Mouse (Mus musculus): ENCODE data around the gene Mrtfb. TPM values are rescaled to one million over a fixed set of nuclear protein-coding genes. Genes with fewer than 3 reads are reported as not detected.

Gene Mrtfb
- polyA plus RNA-seq, 1 experiment from 2014 or later = 26.2 TPM

DNA sequence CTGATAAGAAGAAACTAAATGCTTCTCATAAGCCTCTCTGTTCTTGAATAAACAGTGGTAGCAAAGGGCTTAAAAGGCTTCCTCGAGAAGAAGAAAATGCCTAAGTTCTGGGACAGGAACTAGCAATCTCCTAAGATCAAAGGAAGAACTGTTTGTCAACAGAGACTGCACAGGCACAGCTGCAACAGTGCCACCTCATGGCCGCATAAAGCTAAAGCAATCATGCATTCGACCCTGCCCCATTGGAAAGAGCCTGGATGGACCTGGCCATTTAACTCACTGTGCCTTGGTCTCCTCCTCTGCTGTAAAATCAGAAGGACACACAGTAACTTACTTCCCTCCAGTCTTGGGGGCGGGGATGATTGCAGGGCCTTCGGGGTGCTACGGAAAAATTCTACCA is 184.2 kb downstream of the Mrtfb start:
- peaks cover 10% of the 10 kb centered on the region for H3K4me1 ChIP-seq
- WGBS = 50% methylated on average over 6 of the region's 6 CpGs
- no peaks in the 10 kb centered on the region for H3K9me3 ChIP-seq (replicated peaks)
- H3K9ac ChIP-seq = no peak overlapping the region
- H3K27me3 ChIP-seq = 0 out of 2 replicates have a peak, but pooled peaks cover 4% of the 10 kb centered on the region
- no peak overlapping the region for H3K4me3 ChIP-seq (replicated peaks)
- no peak overlapping the region for H3K4me2 ChIP-seq (replicated peaks)
- no peak for ATAC-seq (ENCODE audit: insufficient number of reproducible peaks, low FRiP score, low TSS enrichment, low read depth)
- no peaks in the 10 kb centered on the region for H3K36me3 ChIP-seq
- no peak overlapping the region for H3K27ac ChIP-seq (replicated peaks)

DNA sequence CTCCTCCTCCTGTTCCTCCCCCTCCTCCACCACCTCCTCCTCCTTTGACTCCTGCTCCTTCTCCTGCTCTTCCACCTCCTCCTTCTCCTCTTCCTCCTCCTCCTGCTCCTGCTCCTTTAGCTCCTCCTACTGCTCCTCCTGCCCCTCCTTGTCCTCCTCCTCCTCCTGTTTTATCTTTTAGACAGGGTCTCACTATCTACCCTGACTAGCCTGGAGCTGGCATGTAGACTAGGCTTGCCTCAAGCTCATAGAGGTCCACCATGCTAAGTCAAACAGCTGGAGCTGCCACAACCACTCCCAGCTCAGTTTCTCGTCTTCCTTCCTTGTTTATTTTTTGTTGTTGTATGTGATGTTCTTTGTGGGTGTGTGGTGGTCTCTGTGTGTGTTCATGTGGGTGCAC is 187.5 kb downstream of the Mrtfb start:
- Histone ChIP-seq H3K4me1 (peaks cover 8% of the 10 kb centered on the region), H3K4me3 (replicated peaks) (no peak overlapping the region), H3K27ac (replicated peaks) (no peak overlapping the region), H3K4me2 (replicated peaks) (no peak overlapping the region), H3K36me3 (no peaks in the 10 kb centered on the region), H3K9me3 (replicated peaks) (no peaks in the 10 kb centered on the region), H3K27me3 (0 out of 2 replicates have a peak, but pooled peaks cover 4% of the 10 kb centered on the region), H3K9ac (no peak overlapping the region)
- ATAC-seq (ENCODE audit: insufficient number of reproducible peaks, low FRiP score, low TSS enrichment, low read depth) = no peak
- 66% methylated on average over 1 of the region's 1 CpGs for WGBS

DNA sequence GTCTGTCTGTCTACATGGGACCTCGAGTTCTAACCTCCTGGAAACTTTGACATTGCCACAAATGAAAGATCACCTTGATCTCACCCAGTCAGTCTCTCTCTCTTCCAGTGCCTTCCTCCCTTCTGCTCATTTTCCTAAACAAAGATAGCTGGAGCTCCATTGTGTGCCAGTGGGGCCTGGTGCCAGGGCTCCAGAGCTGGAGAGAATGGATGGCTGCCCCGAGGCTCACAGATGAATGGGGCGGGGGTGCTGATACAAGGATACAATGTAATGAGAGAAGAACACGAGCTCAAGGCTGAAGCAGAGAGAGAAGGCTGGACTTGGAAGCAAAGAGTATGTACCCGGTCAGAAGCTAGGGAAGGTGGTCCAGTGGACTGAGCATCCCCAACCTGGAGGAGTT is 189.2 kb downstream of the Mrtfb start:
- Histone ChIP-seq H3K4me1 (peaks cover 16% of the 10 kb centered on the region), H3K9ac (no peak overlapping the region), H3K9me3 (replicated peaks) (no peaks in the 10 kb centered on the region), H3K27me3 (peaks cover 12% of the 10 kb centered on the region; the same call in 1 of the 2 replicates), H3K4me2 (replicated peaks) (no peak overlapping the region), H3K27ac (replicated peaks) (no peak overlapping the region), H3K4me3 (replicated peaks) (no peak overlapping the region), H3K36me3 (no peaks in the 10 kb centered on the region)
- 55% methylated on average over 5 of the region's 5 CpGs for WGBS
- no peak for ATAC-seq (ENCODE audit: insufficient number of reproducible peaks, low FRiP score, low TSS enrichment, low read depth)

DNA sequence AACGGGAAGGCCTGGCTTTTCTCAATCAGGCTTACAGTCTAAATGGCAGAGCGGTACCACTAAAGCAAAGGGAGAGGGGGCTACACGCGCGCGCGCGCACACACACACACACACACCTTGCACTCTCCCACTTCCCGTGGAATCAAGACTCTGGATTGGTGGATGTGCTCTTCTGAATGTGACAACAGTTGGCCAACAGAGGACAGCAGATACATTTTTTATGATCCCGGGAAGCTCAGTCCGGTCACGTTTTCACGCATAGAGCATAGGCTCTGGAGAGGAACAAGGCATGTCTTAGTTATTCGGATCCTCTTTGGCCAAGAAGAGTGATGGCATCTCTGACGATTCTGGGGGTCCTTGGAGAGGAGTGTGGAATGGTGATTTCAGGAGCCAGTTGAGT is 190.2 kb downstream of the Mrtfb start:
- no peaks in the 10 kb centered on the region for H3K36me3 ChIP-seq
- H3K27me3 ChIP-seq = peaks cover 12% of the 10 kb centered on the region; the same call in 1 of the 2 replicates
- H3K4me3 ChIP-seq (replicated peaks) = peak overlapping the region; percentile 75
- H3K27ac ChIP-seq (replicated peaks) = no peak overlapping the region
- 19% methylated on average over 15 of the region's 15 CpGs for WGBS
- no peaks in the 10 kb centered on the region for H3K9me3 ChIP-seq (replicated peaks)
- ATAC-seq (ENCODE audit: insufficient number of reproducible peaks, low FRiP score, low TSS enrichment, low read depth) = no peak
- H3K4me2 ChIP-seq (replicated peaks) = peak overlapping the region; percentile 98
- peaks cover 16% of the 10 kb centered on the region for H3K4me1 ChIP-seq
- H3K9ac ChIP-seq = no peak overlapping the region

DNA sequence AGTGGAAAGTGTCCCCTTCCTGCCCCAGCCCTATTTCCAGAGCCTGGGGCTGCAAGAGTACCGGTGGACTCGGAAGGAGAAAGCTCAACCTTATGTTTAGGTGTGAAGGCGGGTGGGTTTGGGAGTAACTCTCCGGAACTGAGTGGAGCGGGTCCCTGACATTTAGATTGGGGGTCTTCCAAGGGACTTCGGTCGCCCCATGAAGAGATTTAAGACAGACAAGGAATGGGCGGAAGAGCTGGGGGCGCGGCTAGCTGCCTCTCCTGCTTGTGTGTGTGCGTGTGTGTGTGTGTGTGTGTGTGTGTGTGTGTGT is 190.6 kb downstream of the Mrtfb start:
- H3K27ac ChIP-seq (replicated peaks) = no peak overlapping the region
- peaks cover 12% of the 10 kb centered on the region; the same call in 1 of the 2 replicates for H3K27me3 ChIP-seq
- ATAC-seq (ENCODE audit: insufficient number of reproducible peaks, low FRiP score, low TSS enrichment, low read depth) = no peak
- H3K36me3 ChIP-seq = no peaks in the 10 kb centered on the region
- H3K4me2 ChIP-seq (replicated peaks) = peak overlapping the region; percentile 98
- peak overlapping the region; percentile 75 for H3K9ac ChIP-seq
- H3K4me1 ChIP-seq = peaks cover 21% of the 10 kb centered on the region
- no peaks in the 10 kb centered on the region for H3K9me3 ChIP-seq (replicated peaks)
- H3K4me3 ChIP-seq (replicated peaks) = peak overlapping the region; percentile 75
- WGBS = 2% methylated on average over 11 of the region's 11 CpGs

DNA sequence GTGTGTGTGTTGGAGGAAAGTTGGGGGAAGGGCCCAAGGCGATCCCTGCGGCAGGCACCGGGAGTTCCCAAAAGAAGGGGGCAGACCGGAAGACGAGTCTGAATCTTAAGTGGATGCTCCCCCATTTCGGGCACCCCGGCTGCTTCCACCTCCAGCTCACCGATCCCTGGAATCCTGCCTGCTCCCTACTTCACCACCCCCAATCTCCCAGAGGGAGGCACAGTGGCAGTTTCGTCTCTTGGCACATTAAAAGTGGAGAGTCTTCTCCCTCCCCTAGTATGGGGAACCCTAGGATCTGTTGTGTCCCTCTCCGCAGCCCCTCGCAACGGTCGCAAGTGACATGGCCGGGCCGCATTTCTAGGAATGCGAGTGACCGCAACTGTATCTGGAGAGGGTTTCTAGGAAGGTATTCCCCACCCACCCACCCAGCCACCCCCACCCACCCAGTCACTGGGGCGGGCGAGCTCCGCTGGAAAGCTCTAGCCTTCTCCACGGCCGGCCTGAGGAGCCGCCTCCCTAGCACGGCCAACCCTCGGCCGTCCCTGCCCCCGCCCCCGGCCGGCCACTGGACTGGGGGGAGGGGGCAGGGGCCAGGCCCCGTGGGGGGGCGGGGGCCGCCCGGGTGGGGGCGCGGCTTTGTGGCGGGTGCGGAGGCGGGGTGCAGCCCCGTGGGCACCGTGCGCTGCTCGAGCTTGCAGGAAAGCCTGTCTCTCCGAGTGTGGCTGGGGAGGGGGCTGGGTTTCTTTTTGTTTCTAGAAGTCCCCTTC is 191.2 kb downstream of the Mrtfb start:
- Histone ChIP-seq H3K4me2 (replicated peaks) (peak overlapping the region; percentile 98), H3K36me3 (no peaks in the 10 kb centered on the region), H3K27me3 (peaks cover 12% of the 10 kb centered on the region; the same call in 1 of the 2 replicates), H3K9ac (peak overlapping the region; percentile 75), H3K4me3 (replicated peaks) (peak overlapping the region; percentile 75), H3K9me3 (replicated peaks) (no peaks in the 10 kb centered on the region), H3K27ac (replicated peaks) (peak overlapping the region; percentile 70; the same call in 1 of the 2 replicates), H3K4me1 (peaks cover 26% of the 10 kb centered on the region)
- WGBS = 0% methylated on average over 17 of the region's 43 CpGs
- ATAC-seq (ENCODE audit: insufficient number of reproducible peaks, low FRiP score, low TSS enrichment, low read depth) = peak; percentile 77

DNA sequence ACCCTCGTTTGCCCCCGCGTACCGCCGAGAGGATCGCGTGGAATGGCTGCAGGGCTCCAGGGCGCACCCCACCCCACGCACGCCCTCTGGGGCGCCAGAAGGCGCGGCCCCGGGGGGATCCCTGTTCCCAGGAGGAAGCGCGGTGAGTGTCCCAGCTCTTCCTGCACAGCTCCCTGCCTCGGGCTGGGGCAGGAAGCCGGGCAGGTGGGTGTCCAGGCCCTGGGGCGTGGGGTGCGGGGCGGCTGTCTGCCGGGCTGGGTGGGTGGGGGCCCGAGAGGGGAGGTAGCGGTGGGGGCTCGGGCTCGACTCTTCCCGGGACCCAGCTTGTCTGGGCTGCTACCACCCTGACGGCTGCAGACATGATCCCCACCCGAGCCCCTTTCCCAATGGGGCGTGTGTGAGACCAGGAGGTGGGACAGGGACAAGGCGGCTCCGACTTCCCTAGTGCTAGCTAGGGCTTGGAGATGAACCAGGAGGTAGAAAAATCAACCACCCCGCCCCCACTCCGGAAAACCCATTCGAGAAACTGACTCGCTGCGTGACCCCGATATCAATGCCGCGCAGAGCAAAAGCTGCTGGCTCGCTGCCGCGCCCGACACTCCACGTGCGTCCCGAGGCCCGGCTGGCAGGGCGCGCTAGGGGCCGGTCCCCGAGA is 191.9 kb downstream of the Mrtfb start:
- peak overlapping the region; percentile 70; the same call in 1 of the 2 replicates for H3K27ac ChIP-seq (replicated peaks)
- ATAC-seq (ENCODE audit: insufficient number of reproducible peaks, low FRiP score, low TSS enrichment, low read depth) = peak; percentile 30; the same call in 1 of the 2 replicates

DNA sequence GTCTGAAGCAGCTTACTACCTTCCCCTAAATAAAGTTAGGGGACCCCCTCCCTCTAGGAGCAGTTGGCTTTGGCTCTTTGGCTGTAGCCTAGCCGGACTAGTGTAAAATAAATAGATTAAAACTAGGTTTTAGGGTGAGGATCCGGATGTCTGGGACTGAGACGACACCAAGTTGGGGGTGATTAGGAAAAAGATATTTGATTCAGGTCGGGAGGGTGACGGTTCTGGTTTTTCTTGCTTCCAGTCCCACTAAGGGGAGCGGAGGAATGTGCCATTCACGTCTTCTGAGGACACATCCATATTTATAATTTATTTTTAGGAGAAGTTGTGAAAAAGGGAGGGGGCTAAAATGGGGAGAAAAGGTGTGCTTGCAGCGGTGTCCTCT is 192.4 kb downstream of the Mrtfb start:
- Histone ChIP-seq H3K9me3 (replicated peaks) (no peaks in the 10 kb centered on the region), H3K9ac (peak overlapping the region; percentile 75; the same call in 1 of the 2 replicates), H3K27ac (replicated peaks) (peak overlapping the region; percentile 70; the same call in 1 of the 2 replicates), H3K4me3 (replicated peaks) (peak overlapping the region; percentile 75), H3K27me3 (peaks cover 12% of the 10 kb centered on the region; the same call in 1 of the 2 replicates), H3K4me2 (replicated peaks) (peak overlapping the region; percentile 98), H3K36me3 (no peaks in the 10 kb centered on the region), H3K4me1 (peaks cover 36% of the 10 kb centered on the region)
- 15% methylated on average over 8 of the region's 8 CpGs for WGBS
- no peak for ATAC-seq (ENCODE audit: insufficient number of reproducible peaks, low FRiP score, low TSS enrichment, low read depth)

More for the DNA sequence above, 191.9 kb downstream of the Mrtfb start:
- Histone ChIP-seq H3K27me3 (peaks cover 12% of the 10 kb centered on the region; the same call in 1 of the 2 replicates), H3K4me3 (replicated peaks) (peak overlapping the region; percentile 75), H3K9me3 (replicated peaks) (no peaks in the 10 kb centered on the region), H3K36me3 (no peaks in the 10 kb centered on the region), H3K4me1 (peaks cover 31% of the 10 kb centered on the region), H3K4me2 (replicated peaks) (peak overlapping the region; percentile 98), H3K9ac (peak overlapping the region; percentile 75)
- under 1% methylated on average over 48 of the region's 52 CpGs for WGBS

DNA sequence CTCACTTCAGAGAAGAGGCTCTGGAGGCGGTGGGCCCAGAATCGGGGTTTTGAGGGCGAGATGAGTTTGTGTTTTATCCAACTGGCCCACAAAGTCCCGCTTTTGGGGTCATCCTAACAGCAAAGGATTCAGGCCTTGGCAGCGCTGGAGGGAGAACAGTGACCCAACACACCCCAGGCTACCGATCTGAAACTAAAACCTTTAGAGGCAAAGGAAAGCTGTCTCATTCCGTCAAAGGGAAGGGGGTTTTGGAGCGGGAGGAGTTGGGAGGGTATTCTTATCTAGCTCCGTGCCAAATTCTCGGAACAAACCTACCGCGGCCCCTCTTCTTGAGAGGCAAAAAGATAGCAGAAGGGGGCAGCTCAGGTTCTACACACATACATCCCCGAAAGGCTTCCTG is 193.2 kb downstream of the Mrtfb start:
- H3K4me3 ChIP-seq (replicated peaks) = peak overlapping the region; percentile 75
- H3K27ac ChIP-seq (replicated peaks) = no peak overlapping the region
- ATAC-seq (ENCODE audit: insufficient number of reproducible peaks, low FRiP score, low TSS enrichment, low read depth) = no peak
- H3K4me1 ChIP-seq = peaks cover 43% of the 10 kb centered on the region
- 26% methylated on average over 13 of the region's 13 CpGs for WGBS
- peaks cover 10% of the 10 kb centered on the region; the same call in 1 of the 2 replicates for H3K27me3 ChIP-seq
- no peaks in the 10 kb centered on the region for H3K36me3 ChIP-seq
- peak overlapping the region; percentile 98 for H3K4me2 ChIP-seq (replicated peaks)
- H3K9me3 ChIP-seq (replicated peaks) = no peaks in the 10 kb centered on the region
- H3K9ac ChIP-seq = no peak overlapping the region

DNA sequence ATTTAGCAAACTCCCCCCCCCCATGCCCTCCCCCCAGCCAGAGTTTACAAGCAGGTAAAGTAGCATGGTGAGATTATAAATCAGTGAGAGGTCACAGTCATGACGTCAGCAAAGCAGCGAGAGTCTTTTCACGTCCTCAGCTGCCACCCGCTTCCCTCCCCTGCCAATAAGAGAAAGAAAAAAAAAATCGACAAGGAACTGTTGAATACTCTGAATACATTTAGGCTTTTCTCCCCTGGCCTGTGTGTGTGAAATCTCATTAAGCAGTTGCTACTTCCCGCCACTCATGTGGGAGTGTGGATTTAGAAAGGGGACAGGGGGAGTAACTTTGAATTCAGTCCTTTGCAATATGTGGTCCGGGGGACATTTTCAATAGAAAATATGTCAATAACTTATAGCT is 194.6 kb downstream of the Mrtfb start:
- 53% methylated on average over 7 of the region's 7 CpGs for WGBS
- Histone ChIP-seq H3K36me3 (no peaks in the 10 kb centered on the region), H3K9me3 (replicated peaks) (no peaks in the 10 kb centered on the region), H3K27me3 (peaks cover 7% of the 10 kb centered on the region; the same call in 1 of the 2 replicates), H3K4me2 (replicated peaks) (no peak overlapping the region), H3K9ac (no peak overlapping the region), H3K27ac (replicated peaks) (no peak overlapping the region), H3K4me3 (replicated peaks) (no peak overlapping the region), H3K4me1 (peaks cover 47% of the 10 kb centered on the region)
- no peak for ATAC-seq (ENCODE audit: insufficient number of reproducible peaks, low FRiP score, low TSS enrichment, low read depth)

DNA sequence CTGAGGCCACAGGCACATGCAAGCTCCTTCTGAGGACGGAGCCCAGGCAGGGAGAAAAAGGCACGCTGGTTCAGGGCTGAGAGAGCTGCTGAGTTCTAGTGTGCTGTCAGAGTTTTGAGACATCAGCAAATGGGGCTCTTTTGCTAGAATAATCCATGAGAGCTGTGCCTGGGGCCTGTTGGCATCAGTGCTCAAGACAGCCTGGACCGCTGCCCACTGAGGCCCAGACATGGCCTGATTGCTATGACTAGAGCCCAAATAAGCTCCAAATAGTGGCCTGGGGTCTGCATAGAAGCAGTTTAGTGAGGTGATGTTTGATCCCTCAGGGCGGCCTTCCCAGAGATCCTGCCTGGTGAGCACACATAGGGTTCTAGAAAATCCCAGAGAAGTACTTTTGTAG is 195.7 kb downstream of the Mrtfb start:
- ATAC-seq (ENCODE audit: insufficient number of reproducible peaks, low FRiP score, low TSS enrichment, low read depth) = no peak
- Histone ChIP-seq H3K9me3 (replicated peaks) (no peaks in the 10 kb centered on the region), H3K9ac (no peak overlapping the region), H3K36me3 (no peaks in the 10 kb centered on the region), H3K4me3 (replicated peaks) (no peak overlapping the region), H3K27me3 (peaks cover 7% of the 10 kb centered on the region; the same call in 1 of the 2 replicates), H3K4me2 (replicated peaks) (no peak overlapping the region), H3K4me1 (peaks cover 44% of the 10 kb centered on the region), H3K27ac (replicated peaks) (no peak overlapping the region)
- 84% methylated on average over 4 of the region's 4 CpGs for WGBS
